19 mouse cellular contexts compared by ENCODE assay signal in the genomic region with DNA sequence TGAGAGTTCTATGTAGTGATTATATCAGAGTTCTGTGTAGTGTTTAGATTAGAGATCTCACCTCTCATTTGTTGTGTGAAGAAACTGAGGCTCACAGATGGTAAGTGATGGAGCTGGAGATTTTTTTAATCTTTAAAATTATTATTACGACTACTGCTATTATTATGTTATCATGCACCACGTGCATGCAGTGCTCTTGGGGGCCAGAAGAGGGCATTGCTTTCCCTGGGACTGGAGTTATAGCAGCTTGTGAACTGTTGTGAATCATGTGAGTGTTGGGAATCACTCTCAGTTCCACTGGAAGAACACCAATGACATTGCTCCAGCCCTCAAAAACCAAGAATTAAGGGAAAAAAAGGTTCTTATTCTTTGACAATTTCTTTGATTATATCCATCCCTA. TPM values are rescaled to one million over a fixed set of nuclear protein-coding genes. Genes with fewer than 3 reads are reported as not detected.
A peak's percentile ranks its signal among the peaks of the same experiment; 100 is the strongest.
DNase-seq lines count a peak whose midpoint lies in the region; ATAC-seq and TF ChIP-seq lines count a peak whose summit lies in the region.
"Had no signal": no experiment of that assay in that cellular context is flagged by ENCODE, and none has a peak within 500 bp of the region (broad histone marks: within the 10 kb centered on the region; RNA-seq: fewer than 3 reads in every experiment).

No protein-coding gene starts in this region.

- peak; percentile 36 for TF ChIP-seq CTCF in layer of hippocampus, adult 2 months (conservative IDR thresholded peaks at IDR 0.05)
- TF ChIP-seq CTCF in E14TG2a.4 (conservative IDR thresholded peaks at IDR 0.05; ENCODE audit: low read length), result peak; percentile 66
- TF ChIP-seq CTCF in brain, embryonic 14.5 days (IDR thresholded peaks at IDR 0.05; ENCODE audit: borderline replicate concordance, extremely low read depth, insufficient read depth, insufficient read length), result peak; percentile 29; the same call in 1 of the 2 replicates

- DNase-seq in adrenal gland, postnatal 14 days, result peak; percentile 5
- DNase-seq in adrenal gland, adult 18-20 months (ENCODE audit: low spot score in 2 of 2), result no peak
- DNase-seq in layer of hippocampus, adult 2 months (ENCODE audit: low spot score in 2 of 2), result no peak
- DNase-seq in layer of hippocampus, adult 18-20 months (ENCODE audit: low spot score in 2 of 2), result no peak
- DNase-seq in brain, embryonic 14.5 days (ENCODE audit: low read depth), result no peak
- no peak for DNase-seq in right cerebral cortex, adult 18-20 months
- DNase-seq: cerebellum, adult 11 months; kidney, adult 18-20 months; lung, postnatal 36 days; right cerebral cortex, postnatal 4 days had no signal

- ATAC-seq in heart, embryonic 11.5 days (replicated peaks; ENCODE audit: insufficient number of reproducible peaks, low FRiP score, low TSS enrichment), result no peak
- ATAC-seq: midbrain, embryonic 15.5 days had no signal

- 47% methylated on average over 2 of the region's 2 CpGs for WGBS in heart, embryonic 11.5 days (ENCODE audit: insufficient replicate concordance)

- no peak for TF ChIP-seq POLR2A in brain, embryonic 14.5 days (IDR thresholded peaks at IDR 0.05; ENCODE audit: borderline replicate concordance, extremely low read depth, insufficient read depth, insufficient read length, poor library complexity, severe bottlenecking)

- H3K4me3 ChIP-seq in layer of hippocampus, adult 2 months, result no peak overlapping the region
- no peak overlapping the region for H3K4me3 ChIP-seq in E14TG2a.4 (replicated peaks; ENCODE audit: low read length)
- H3K4me3 ChIP-seq in heart, embryonic 11.5 days (ENCODE audit: low read depth, low read length), result no peak overlapping the region
- H3K4me3 ChIP-seq: embryonic facial prominence, embryonic 12.5 days; forebrain, embryonic 10.5 days; heart, embryonic 15.5 days; hindbrain, embryonic 13.5 days; midbrain, embryonic 15.5 days had no signal

- H3K36me3 ChIP-seq in E14TG2a.4 (ENCODE audit: insufficient read depth, low read length), result no peaks in the 10 kb centered on the region
- H3K36me3 ChIP-seq in heart, embryonic 11.5 days (ENCODE audit: control insufficient read depth, insufficient read depth, low read length), result no peaks in the 10 kb centered on the region
- H3K36me3 ChIP-seq: embryonic facial prominence, embryonic 12.5 days; forebrain, embryonic 10.5 days; heart, embryonic 15.5 days; hindbrain, embryonic 13.5 days; midbrain, embryonic 15.5 days had no signal

- H3K4me2 ChIP-seq in heart, embryonic 11.5 days, result no peak overlapping the region
- H3K4me2 ChIP-seq: embryonic facial prominence, embryonic 12.5 days; heart, embryonic 15.5 days; hindbrain, embryonic 13.5 days; midbrain, embryonic 15.5 days had no signal

- no peak overlapping the region for H3K9ac ChIP-seq in heart, embryonic 11.5 days (ENCODE audit: low read depth, low read length)
- H3K9ac ChIP-seq: embryonic facial prominence, embryonic 12.5 days; heart, embryonic 15.5 days; hindbrain, embryonic 13.5 days; liver, embryonic 14.5 days; midbrain, embryonic 15.5 days had no signal

- peaks cover 13% of the 10 kb centered on the region for H3K27me3 ChIP-seq in E14TG2a.4 (ENCODE audit: insufficient read depth, low read length)
- peaks cover 17% of the 10 kb centered on the region for H3K27me3 ChIP-seq in heart, embryonic 11.5 days (ENCODE audit: control insufficient read depth, insufficient read depth, low read length)

- H3K27ac ChIP-seq in layer of hippocampus, adult 2 months, result no peak overlapping the region
- H3K27ac ChIP-seq in heart, embryonic 11.5 days (ENCODE audit: low read depth, low read length), result no peak overlapping the region
- H3K27ac ChIP-seq: embryonic facial prominence, embryonic 12.5 days; forebrain, embryonic 10.5 days; heart, embryonic 15.5 days; hindbrain, embryonic 13.5 days; liver, embryonic 14.5 days; midbrain, embryonic 15.5 days had no signal

- no peaks in the 10 kb centered on the region for H3K9me3 ChIP-seq in E14TG2a.4 (ENCODE audit: low read length)
- no peaks in the 10 kb centered on the region for H3K9me3 ChIP-seq in heart, embryonic 11.5 days (replicated peaks; ENCODE audit: control insufficient read depth, low read length)
- H3K9me3 ChIP-seq: embryonic facial prominence, embryonic 12.5 days; forebrain, embryonic 10.5 days; heart, embryonic 15.5 days had no signal

- peaks cover 6% of the 10 kb centered on the region for H3K4me1 ChIP-seq in E14TG2a.4 (replicated peaks; ENCODE audit: low read depth, low read length)
- H3K4me1 ChIP-seq in heart, embryonic 11.5 days (ENCODE audit: control insufficient read depth, insufficient read depth, low read length), result peaks cover 3% of the 10 kb centered on the region
- H3K4me1 ChIP-seq: embryonic facial prominence, embryonic 12.5 days; heart, embryonic 15.5 days had no signal

RNA-seq across cellular contexts. Expression of a gene that starts 21.1 kb away (rescaled TPM):
- not detected in 2 replicates for total RNA-seq in adrenal gland, postnatal 14 days (2021)
- total RNA-seq in adrenal gland, adult 18-20 months (2021), result not detected
- total RNA-seq in layer of hippocampus, adult 2 months (2021), result not detected
- total RNA-seq in layer of hippocampus, adult 18-20 months (2021), result not detected
- 2.3 and 2.5 TPM in 2 replicates for polyA plus RNA-seq in brain, embryonic 14.5 days (2012; rRNA removed)
- 0.09 and 0.23 TPM in 2 replicates for polyA plus RNA-seq in heart, embryonic 11.5 days (2014; fragmentation: Nextera tagmentation; extraction: Ambion mirVana)
- polyA plus RNA-seq: heart, embryonic 15.5 days; large intestine, adult 2 months; liver, embryonic 14.5 days had no signal
